Mouse (Mus musculus): ENCODE results near the gene Tube1. TPM values are rescaled to one million over a fixed set of nuclear protein-coding genes. Genes with fewer than 3 reads are reported as not detected.

Tube1 gene
- polyA plus RNA-seq (2015; fragmentation: Nextera tagmentation; extraction: Ambion mirVana), result 14.7 and 14.8 TPM in 2 replicates

- H3K4me2 ChIP-seq, result peak within 1 kb of the TSS; percentile 88
- 0 out of 2 replicates have a peak within 1 kb of the TSS, but pooled peaks have one; percentile 16 for H3K27ac ChIP-seq
- peak; percentile 90 for ATAC-seq (ENCODE audit: insufficient read depth, low FRiP score, low read depth)
- 4% methylated on average over 47 of the region's 47 CpGs for whole genome bisulfite sequencing
- no peaks in the 10 kb centered on the region for H3K27me3 ChIP-seq (replicated peaks)
- H3K9ac ChIP-seq, result peak within 1 kb of the TSS; percentile 66
- H3K36me3 ChIP-seq, result 0 out of 2 replicates have a peak, but pooled peaks cover 5% of the 10 kb centered on the region
- H3K4me1 ChIP-seq, result no peaks in the 10 kb centered on the region; the same call in 1 of the 2 replicates
- H3K4me3 ChIP-seq (replicated peaks), result peak within 1 kb of the TSS; percentile 76
- no peaks in the 10 kb centered on the region for H3K9me3 ChIP-seq
Observed at GRCm38 (mm10) chr10:39133462-39134310, at the start of gene Tube1, which contains the start of gene Fam229b. TSS of gene Tube1 (plus strand) at chr10:39133976. TSS of gene Fam229b (minus strand) at chr10:39133914.

- H3K4me2 ChIP-seq, result no peak overlapping the region
- peaks cover 10% of the 10 kb centered on the region; the same call in 1 of the 2 replicates for H3K36me3 ChIP-seq
- 81% methylated on average over 9 of the region's 9 CpGs for WGBS
- no peak overlapping the region for H3K9ac ChIP-seq
- no peaks in the 10 kb centered on the region for H3K27me3 ChIP-seq (replicated peaks)
- no peak overlapping the region for H3K4me3 ChIP-seq (replicated peaks)
- no peak overlapping the region for H3K27ac ChIP-seq
- no peaks in the 10 kb centered on the region for H3K9me3 ChIP-seq
- ATAC-seq (ENCODE audit: insufficient read depth, low FRiP score, low read depth), result no peak
- H3K4me1 ChIP-seq, result no peaks in the 10 kb centered on the region
Observed at GRCm38 (mm10) chr10:39096981-39097380, 36.8 kb upstream of the Tube1 start.

GRCm38 (mm10) chr10:39098746-39099145 is 35.0 kb upstream of the Tube1 start:
- H3K9me3 ChIP-seq, result no peaks in the 10 kb centered on the region
- peaks cover 10% of the 10 kb centered on the region; the same call in 1 of the 2 replicates for H3K36me3 ChIP-seq
- no peak overlapping the region for H3K4me3 ChIP-seq (replicated peaks)
- no peak overlapping the region for H3K4me2 ChIP-seq
- H3K4me1 ChIP-seq, result no peaks in the 10 kb centered on the region
- H3K27ac ChIP-seq, result no peak overlapping the region
- H3K9ac ChIP-seq, result no peak overlapping the region
- H3K27me3 ChIP-seq (replicated peaks), result no peaks in the 10 kb centered on the region
- 94% methylated on average over 10 of the region's 10 CpGs for WGBS
- ATAC-seq (ENCODE audit: insufficient read depth, low FRiP score, low read depth), result no peak

DNA sequence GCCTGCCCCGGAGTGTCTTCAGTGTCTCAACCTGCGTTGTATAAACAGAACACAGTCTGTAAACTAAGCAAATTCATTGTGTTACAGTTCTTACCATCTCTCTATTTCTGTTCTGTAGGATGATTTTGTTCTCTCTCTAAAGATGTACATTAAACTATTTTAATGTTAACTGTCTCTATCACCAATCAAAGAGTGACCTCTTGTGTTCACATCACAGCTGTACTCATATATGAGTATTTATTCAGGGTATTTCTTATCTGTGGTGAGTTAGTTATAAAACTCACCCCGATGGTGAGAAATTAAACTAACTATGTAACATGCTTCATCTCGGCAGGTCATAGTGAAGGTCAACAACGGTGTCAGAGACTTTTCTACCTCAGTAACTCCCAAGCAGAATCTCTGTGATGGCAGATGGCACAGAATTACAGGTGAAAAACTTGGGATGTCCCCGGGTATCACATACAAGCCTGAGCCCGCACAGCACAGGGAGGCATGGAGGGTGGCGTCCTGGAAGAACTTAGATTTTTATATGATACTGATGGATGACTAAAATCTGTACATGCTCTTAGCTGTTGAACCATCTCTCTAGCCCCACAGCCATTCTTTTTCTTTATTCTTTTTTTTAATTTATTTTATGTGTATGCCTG is 28.9 kb upstream of the Tube1 start:
- no peak for ATAC-seq (ENCODE audit: insufficient read depth, low FRiP score, low read depth)
- Histone ChIP-seq H3K36me3 (peaks cover 8% of the 10 kb centered on the region; the same call in 1 of the 2 replicates), H3K27me3 (replicated peaks) (no peaks in the 10 kb centered on the region), H3K9me3 (no peaks in the 10 kb centered on the region), H3K4me2 (no peak overlapping the region), H3K9ac (no peak overlapping the region), H3K4me1 (no peaks in the 10 kb centered on the region), H3K4me3 (replicated peaks) (no peak overlapping the region), H3K27ac (no peak overlapping the region)
- 86% methylated on average over 8 of the region's 8 CpGs for WGBS

DNA sequence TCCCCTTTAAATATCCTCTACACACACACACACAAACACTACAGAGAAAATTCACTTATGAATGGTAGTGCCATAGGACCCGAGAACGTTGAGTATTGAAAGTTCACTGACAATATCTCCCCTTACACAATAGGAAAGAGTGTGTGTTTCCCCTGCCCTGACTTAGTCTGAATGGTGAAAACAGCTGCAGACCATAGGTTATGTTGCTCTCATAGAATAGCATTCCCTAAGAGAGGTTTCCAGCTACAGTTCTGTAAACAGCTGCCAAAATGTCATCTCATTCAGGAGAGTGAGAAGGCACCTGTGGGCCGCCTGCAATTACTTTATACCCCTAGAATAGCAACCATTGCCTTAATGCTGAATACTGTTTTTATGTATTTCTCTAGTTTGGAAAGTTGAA is 27.4 kb upstream of the Tube1 start:
- no peak overlapping the region for H3K4me3 ChIP-seq (replicated peaks)
- WGBS, result 44% methylated on average over 3 of the region's 3 CpGs
- no peak overlapping the region for H3K9ac ChIP-seq
- H3K9me3 ChIP-seq, result no peaks in the 10 kb centered on the region
- no peak overlapping the region for H3K4me2 ChIP-seq
- H3K4me1 ChIP-seq, result no peaks in the 10 kb centered on the region
- H3K27me3 ChIP-seq (replicated peaks), result no peaks in the 10 kb centered on the region
- ATAC-seq (ENCODE audit: insufficient read depth, low FRiP score, low read depth), result no peak
- H3K36me3 ChIP-seq, result peaks cover 10% of the 10 kb centered on the region; the same call in 1 of the 2 replicates
- no peak overlapping the region for H3K27ac ChIP-seq

GRCm38 (mm10) chr10:39106935-39107334 is 26.8 kb upstream of the Tube1 start:
- no peaks in the 10 kb centered on the region for H3K9me3 ChIP-seq
- peaks cover 10% of the 10 kb centered on the region; the same call in 1 of the 2 replicates for H3K36me3 ChIP-seq
- no peak overlapping the region for H3K27ac ChIP-seq
- no peak overlapping the region for H3K4me2 ChIP-seq
- no peak overlapping the region for H3K9ac ChIP-seq
- 49% methylated on average over 4 of the region's 4 CpGs for WGBS
- no peak for ATAC-seq (ENCODE audit: insufficient read depth, low FRiP score, low read depth)
- no peaks in the 10 kb centered on the region for H3K4me1 ChIP-seq
- no peak overlapping the region for H3K4me3 ChIP-seq (replicated peaks)
- H3K27me3 ChIP-seq (replicated peaks), result no peaks in the 10 kb centered on the region

- H3K4me1 ChIP-seq, result no peaks in the 10 kb centered on the region
- peaks cover 10% of the 10 kb centered on the region; the same call in 1 of the 2 replicates for H3K36me3 ChIP-seq
- H3K9me3 ChIP-seq, result no peaks in the 10 kb centered on the region
- no peaks in the 10 kb centered on the region for H3K27me3 ChIP-seq (replicated peaks)
- WGBS, result 51% methylated on average over 10 of the region's 10 CpGs
- no peak overlapping the region for H3K4me2 ChIP-seq
- ATAC-seq (ENCODE audit: insufficient read depth, low FRiP score, low read depth), result no peak
- no peak overlapping the region for H3K9ac ChIP-seq
- no peak overlapping the region for H3K27ac ChIP-seq
- no peak overlapping the region for H3K4me3 ChIP-seq (replicated peaks)
Observed at GRCm38 (mm10) chr10:39108837-39109488, 24.8 kb upstream of the Tube1 start.

GRCm38 (mm10) chr10:39109489-39109874 is 24.3 kb upstream of the Tube1 start:
- H3K36me3 ChIP-seq, result peaks cover 10% of the 10 kb centered on the region; the same call in 1 of the 2 replicates
- no peaks in the 10 kb centered on the region for H3K27me3 ChIP-seq (replicated peaks)
- H3K4me3 ChIP-seq (replicated peaks), result no peak overlapping the region
- ATAC-seq (ENCODE audit: insufficient read depth, low FRiP score, low read depth), result no peak
- H3K9me3 ChIP-seq, result no peaks in the 10 kb centered on the region
- H3K9ac ChIP-seq, result no peak overlapping the region
- 57% methylated on average over 4 of the region's 4 CpGs for WGBS
- no peaks in the 10 kb centered on the region for H3K4me1 ChIP-seq
- H3K4me2 ChIP-seq, result no peak overlapping the region
- H3K27ac ChIP-seq, result no peak overlapping the region

GRCm38 (mm10) chr10:39121412-39121811 is 12.4 kb upstream of the Tube1 start:
- Histone ChIP-seq H3K4me1 (no peaks in the 10 kb centered on the region), H3K27me3 (replicated peaks) (no peaks in the 10 kb centered on the region), H3K4me2 (no peak overlapping the region), H3K36me3 (no peaks in the 10 kb centered on the region), H3K4me3 (replicated peaks) (no peak overlapping the region), H3K27ac (no peak overlapping the region), H3K9ac (no peak overlapping the region), H3K9me3 (no peaks in the 10 kb centered on the region)
- no peak for ATAC-seq (ENCODE audit: insufficient read depth, low FRiP score, low read depth)
- WGBS, result 38% methylated on average over 4 of the region's 4 CpGs

DNA sequence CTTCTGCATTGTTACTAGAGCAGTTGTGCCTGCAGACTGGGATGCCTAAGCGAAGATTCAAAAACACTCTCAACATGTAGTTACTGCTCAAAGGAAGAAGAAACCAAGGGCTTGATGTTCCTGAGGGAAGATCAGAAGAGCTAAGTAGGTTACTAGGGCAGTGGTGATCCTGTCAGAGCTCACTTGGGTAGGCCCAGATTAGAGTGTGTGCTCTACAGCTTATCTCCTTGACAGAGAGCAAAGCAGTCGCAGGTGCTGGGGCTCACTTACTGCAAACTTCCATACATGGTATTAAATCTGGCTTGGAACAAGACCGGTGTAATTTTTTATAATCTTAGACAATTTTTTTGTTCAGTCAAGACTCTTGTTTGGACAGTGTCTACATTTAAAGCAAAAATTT is 4.0 kb downstream of the Tube1 start:
- 83% methylated on average over 3 of the region's 3 CpGs for WGBS
- H3K4me3 ChIP-seq (replicated peaks), result no peak overlapping the region
- H3K27me3 ChIP-seq (replicated peaks), result no peaks in the 10 kb centered on the region
- no peak overlapping the region for H3K27ac ChIP-seq
- no peak overlapping the region for H3K9ac ChIP-seq
- H3K36me3 ChIP-seq, result 0 out of 2 replicates have a peak, but pooled peaks cover 14% of the 10 kb centered on the region
- ATAC-seq (ENCODE audit: insufficient read depth, low FRiP score, low read depth), result no peak
- no peaks in the 10 kb centered on the region; the same call in 1 of the 2 replicates for H3K4me1 ChIP-seq
- H3K4me2 ChIP-seq, result no peak overlapping the region
- no peaks in the 10 kb centered on the region for H3K9me3 ChIP-seq

DNA sequence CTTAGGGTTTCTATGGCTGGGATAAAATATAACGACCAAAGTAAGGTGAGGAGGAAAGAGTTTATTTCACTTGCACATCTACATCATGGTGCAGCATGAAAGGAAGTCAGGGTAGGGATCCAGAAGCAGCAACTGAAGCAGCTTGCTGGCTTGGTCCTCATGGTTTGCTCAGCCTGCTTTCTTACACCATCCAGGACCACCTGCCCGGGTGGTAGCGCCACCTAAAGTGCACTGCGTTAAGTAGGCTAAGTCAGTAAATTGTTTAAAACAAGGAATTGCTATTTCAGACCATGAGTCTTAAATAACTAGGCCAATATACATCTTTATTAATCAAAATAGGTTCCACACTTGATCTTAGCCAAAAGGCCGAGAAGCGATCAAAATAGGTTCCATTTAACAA is 5.0 kb downstream of the Tube1 start:
- Histone ChIP-seq H3K9me3 (no peaks in the 10 kb centered on the region), H3K36me3 (0 out of 2 replicates have a peak, but pooled peaks cover 14% of the 10 kb centered on the region), H3K9ac (no peak overlapping the region), H3K4me1 (no peaks in the 10 kb centered on the region; the same call in 1 of the 2 replicates), H3K27me3 (replicated peaks) (no peaks in the 10 kb centered on the region), H3K4me2 (no peak overlapping the region), H3K27ac (no peak overlapping the region), H3K4me3 (replicated peaks) (no peak overlapping the region)
- no peak for ATAC-seq (ENCODE audit: insufficient read depth, low FRiP score, low read depth)
- 84% methylated on average over 6 of the region's 6 CpGs for WGBS
